Comparison of ENCODE assay signal across 13 mouse cellular contexts in the genomic region with DNA sequence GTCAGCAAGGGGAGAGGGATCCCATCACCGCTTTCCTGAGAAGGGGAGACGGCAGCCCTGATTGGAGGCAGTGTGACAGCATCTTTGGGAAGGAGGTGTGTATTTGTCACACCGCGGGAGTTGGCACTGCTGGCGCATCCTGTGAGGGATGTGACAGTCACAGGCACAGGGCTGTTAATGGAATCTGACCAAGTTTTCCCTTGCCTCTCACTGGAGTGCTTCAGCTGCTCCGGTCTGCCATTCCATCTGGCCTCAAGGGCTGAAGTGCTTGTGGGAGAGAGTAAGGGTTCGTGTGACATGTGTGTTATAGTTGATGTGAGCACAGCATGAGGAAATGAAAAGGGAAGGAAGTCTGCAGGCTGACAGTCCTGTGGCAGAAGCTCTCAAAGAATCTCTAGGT. TPM values are rescaled to one million over a fixed set of nuclear protein-coding genes. Genes with fewer than 3 reads are reported as not detected.
DNase-seq lines count a peak whose midpoint lies in the region; TF ChIP-seq lines count a peak whose summit lies in the region.
"Had no signal": no experiment of that assay in that cellular context is flagged by ENCODE, and none has a peak within 500 bp of the region (broad histone marks: within the 10 kb centered on the region; RNA-seq: fewer than 3 reads in every experiment).

No protein-coding gene starts in this region.

- no peak for TF ChIP-seq CTCF in lung, adult 2 months (IDR thresholded peaks at IDR 0.05; ENCODE audit: insufficient read depth, low read length)

- H3K4me3 ChIP-seq in lung, adult 2 months (replicated peaks; ENCODE audit: extremely low read depth, low read depth, low read length), result no peak overlapping the region
- H3K4me3 ChIP-seq: embryonic facial prominence, embryonic 15.5 days; heart, adult 2 months; liver, embryonic 12.5 days; midbrain, embryonic 12.5 days had no signal

- peak; percentile 60 for DNase-seq in Muller cell, postnatal 12 days (ENCODE audit: inconsistent ontology term)
- peak; percentile 94 for DNase-seq in cerebellum, adult 11-12 months
- DNase-seq in frontal cortex, postnatal 36 days (ENCODE audit: low spot score in 2 of 2), result peak; percentile 65 to 69
- peak; percentile 53 to 73 for DNase-seq in left cerebral cortex, postnatal 14 days (ENCODE audit: low spot score in 2 of 2)
- no peak for DNase-seq in urinary bladder, adult 2 months (ENCODE audit: low spot score)
- no peak for DNase-seq in thymus, postnatal 36 days
- DNase-seq in lung, adult 2 months, result no peak
- DNase-seq in heart, postnatal 4 days, result no peak
- DNase-seq: heart, adult 2 months; kidney, adult 2 months had no signal

- WGBS in lung, adult 2 months, result 68% methylated on average over 7 of the region's 7 CpGs

- intact Hi-C loops in left cerebral cortex, postnatal 14 days (cut with DNase I), result no loop called here

- TF ChIP-seq POLR2A in lung, adult 2 months (IDR thresholded peaks at IDR 0.05; ENCODE audit: borderline replicate concordance, extremely low read depth, low read depth, low read length), result no peak

- no peaks in the 10 kb centered on the region for H3K4me1 ChIP-seq in lung, adult 2 months (ENCODE audit: control insufficient read depth, insufficient read depth, low read length)
- H3K4me1 ChIP-seq: embryonic facial prominence, embryonic 15.5 days; liver, embryonic 12.5 days; midbrain, embryonic 12.5 days had no signal

RNA-seq across cellular contexts. Expression of a gene that starts 59.0 kb away (rescaled TPM):
- 10 to 100 TPM; 35.0 to 39.7 TPM for total RNA-seq in left cerebral cortex, postnatal 14 days (2021)
- polyA plus RNA-seq in urinary bladder, adult 2 months (2012; rRNA removed), result 23.7 and 25.1 TPM in 2 replicates
- 8.1 and 16.5 TPM in 2 replicates for polyA plus RNA-seq in lung, adult 2 months (2012; rRNA removed)
- 10 to 100 TPM; 40.3 to 45.0 TPM for total RNA-seq in heart, postnatal 4 days (2021)

Comparison
In these comparisons a context has a peak if more than half of its experiments do, and no peak if none do; other contexts are left out.
1. DNase-seq: peak in Muller cell, postnatal 12 days (single experiment), cerebellum, adult 11-12 months (single experiment), frontal cortex, postnatal 36 days (2 of 2) and left cerebral cortex, postnatal 14 days (2 of 2); none in urinary bladder, adult 2 months (single experiment), thymus, postnatal 36 days (0 of 2), lung, adult 2 months (single experiment) and heart, postnatal 4 days (single experiment).